Mouse (Mus musculus): ENCODE data around the gene Fosl1.
A peak's percentile ranks its signal among the peaks of the same experiment; 100 is the strongest.
"Not testable (repeated sequence)": the region's sequence is repeated elsewhere in the genome, so short reads cannot be mapped to it uniquely, and the experiment has no call there.

Fosl1 gene

GRCm38 (mm10) chr19:5447515-5448353 is at the start of gene Fosl1:
Gene Fosl1, plus strand, starts transcription at chr19:5447547.
- peak; percentile 76 for DNase-seq (ENCODE audit: low spot score)

GRCm38 (mm10) chr19:5401073-5401472 is 46.3 kb upstream of the Fosl1 start:
- not testable (repeated sequence) for DNase-seq (ENCODE audit: low spot score)

GRCm38 (mm10) chr19:5402293-5402692 is 45.1 kb upstream of the Fosl1 start, which contains the start of gene Tsga10ip:
Gene Tsga10ip, minus strand, starts transcription at chr19:5402526.
- DNase-seq (ENCODE audit: low spot score) = no peak

- no peak for DNase-seq (ENCODE audit: low spot score)
These were observed 41.4 kb upstream of the Fosl1 start for GRCm38 (mm10) chr19:5405924-5406323.

- DNase-seq (ENCODE audit: low spot score) = not testable (repeated sequence)
These were observed 40.7 kb upstream of the Fosl1 start for GRCm38 (mm10) chr19:5406531-5407126.

GRCm38 (mm10) chr19:5407133-5407532 is 40.2 kb upstream of the Fosl1 start:
- DNase-seq (ENCODE audit: low spot score) = no peak

- no peak for DNase-seq (ENCODE audit: low spot score)
These were observed 39.0 kb upstream of the Fosl1 start for GRCm38 (mm10) chr19:5408057-5409001.

GRCm38 (mm10) chr19:5409068-5409467 is 38.3 kb upstream of the Fosl1 start:
- DNase-seq (ENCODE audit: low spot score) = no peak

GRCm38 (mm10) chr19:5410641-5411040 is 36.7 kb upstream of the Fosl1 start:
- DNase-seq (ENCODE audit: low spot score) = no peak

- DNase-seq (ENCODE audit: low spot score) = no peak
These were observed 35.4 kb upstream of the Fosl1 start for GRCm38 (mm10) chr19:5411961-5412360.

GRCm38 (mm10) chr19:5413840-5414239 is 33.5 kb upstream of the Fosl1 start:
- no peak for DNase-seq (ENCODE audit: low spot score)

- DNase-seq (ENCODE audit: low spot score) = no peak
These were observed 32.8 kb upstream of the Fosl1 start for GRCm38 (mm10) chr19:5414534-5414957.

GRCm38 (mm10) chr19:5418750-5419466 is 28.4 kb upstream of the Fosl1 start:
- DNase-seq (ENCODE audit: low spot score) = no peak

GRCm38 (mm10) chr19:5419630-5420029 is 27.7 kb upstream of the Fosl1 start:
- no peak for DNase-seq (ENCODE audit: low spot score)

- DNase-seq (ENCODE audit: low spot score) = no peak
These were observed 26.8 kb upstream of the Fosl1 start for GRCm38 (mm10) chr19:5420579-5420978.

- DNase-seq (ENCODE audit: low spot score) = no peak
These were observed 25.6 kb upstream of the Fosl1 start for GRCm38 (mm10) chr19:5421784-5422183.

GRCm38 (mm10) chr19:5422267-5422666 is 25.1 kb upstream of the Fosl1 start:
- no peak for DNase-seq (ENCODE audit: low spot score)

GRCm38 (mm10) chr19:5422895-5423443 is 24.4 kb upstream of the Fosl1 start:
- no peak for DNase-seq (ENCODE audit: low spot score)

GRCm38 (mm10) chr19:5423561-5423960 is 23.8 kb upstream of the Fosl1 start:
- DNase-seq (ENCODE audit: low spot score) = no peak

- peak; percentile 71 for DNase-seq (ENCODE audit: low spot score)
These were observed 23.1 kb upstream of the Fosl1 start for GRCm38 (mm10) chr19:5424092-5424781.
